Mouse (Mus musculus) C2C12 (cell line): ENCODE results near the gene Zfp715. TPM values are rescaled to one million over a fixed set of nuclear protein-coding genes. Genes with fewer than 3 reads are reported as not detected.
A peak's percentile ranks its signal among the peaks of the same experiment; 100 is the strongest.

Experiments
- H3K27me3 ChIP-seq: one replicate; pipeline ENCODE4 v1.6.1; 2011; ENCODE audit not compliant: control insufficient read depth, insufficient read depth, insufficient read length
- H3K36me3 ChIP-seq: one replicate; pipeline ENCODE4 v1.6.1; 2011; ENCODE audit not compliant: control insufficient read depth, insufficient read depth
- H3K4me3 ChIP-seq: one replicate; pipeline ENCODE4 v1.5.1; 2011; ENCODE audit warnings: mild to moderate bottlenecking, control low read depth; ENCODE audit not compliant: poor library complexity, insufficient read depth, severe bottlenecking
- H3K79me2 ChIP-seq: one replicate; pipeline ENCODE4 v1.6.1; 2011; ENCODE audit not compliant: control insufficient read depth, insufficient read depth
- H3K79me3 ChIP-seq: one replicate; pipeline ENCODE4 v1.6.1; 2011; ENCODE audit warnings: low read depth, control low read depth
- H3ac ChIP-seq: one replicate; pipeline ENCODE3; 2011; ENCODE audit warnings: low read depth; ENCODE audit not compliant: control insufficient read depth, insufficient read length
- CEBPB ChIP-seq: IDR thresholded peaks from one replicate; pipeline ENCODE4 v1.6.1; 2011; ENCODE audit warnings: low read depth, mild to moderate bottlenecking, control low read depth, moderate library complexity
- CTCF ChIP-seq: IDR thresholded peaks from one replicate; pipeline ENCODE4 v1.5.1; 2011; ENCODE audit not compliant: control insufficient read depth, insufficient read depth, insufficient read length
- FOSL1 ChIP-seq: IDR thresholded peaks from one replicate; pipeline ENCODE4 v1.8.0; 2011; ENCODE audit warnings: mild to moderate bottlenecking, low read length; ENCODE audit not compliant: poor library complexity, insufficient read depth, severe bottlenecking
- MAX ChIP-seq: IDR thresholded peaks from one replicate; pipeline ENCODE4 v1.6.1; 2011; ENCODE audit warnings: mild to moderate bottlenecking, control low read depth
- MYOD1 ChIP-seq: IDR thresholded peaks from one replicate; pipeline ENCODE4 v1.6.1; 2011; ENCODE audit warnings: low read depth; ENCODE audit not compliant: control insufficient read depth, insufficient read length
- MYOG ChIP-seq: IDR thresholded peaks from one replicate; pipeline ENCODE4 v1.6.1; 2011; ENCODE audit not compliant: control insufficient read depth, insufficient read length; ENCODE audit errors: extremely low read depth
- USF1 ChIP-seq: IDR thresholded peaks from one replicate; pipeline ENCODE4 v1.6.1; 2011; ENCODE audit warnings: low read depth, mild to moderate bottlenecking, control low read depth, moderate library complexity
- polyA plus RNA-seq: library from polyadenylated mRNA; unstranded; fragments of >200 nt; fragmentation: generic; extraction: Trizol; gene quantifications from one replicate; pipeline ENCODE4 v1.2.1, GENCODE M21; 2012; ENCODE audit warnings: missing spikeins

The Zfp715 gene
- polyA plus RNA-seq, 1 experiment, result 2.5 TPM

GRCm38 (mm10) chr7:43344491-43344890, 31.4 kb upstream of the Zfp715 start:
- Histone ChIP-seq H3ac (no peak overlapping the region), H3K36me3 (no peaks in the 10 kb centered on the region), H3K79me2 (no peaks in the 10 kb centered on the region), H3K27me3 (no peaks in the 10 kb centered on the region), H3K79me3 (no peaks in the 10 kb centered on the region), H3K4me3 (no peak overlapping the region)
- no peak for TF ChIP-seq CTCF
- TF ChIP-seq USF1, result no peak
- TF ChIP-seq MYOG, result no peak
- TF ChIP-seq CEBPB, result no peak
- no peak for TF ChIP-seq FOSL1
- TF ChIP-seq MYOD1, result no peak
- no peak for TF ChIP-seq MAX

DNA sequence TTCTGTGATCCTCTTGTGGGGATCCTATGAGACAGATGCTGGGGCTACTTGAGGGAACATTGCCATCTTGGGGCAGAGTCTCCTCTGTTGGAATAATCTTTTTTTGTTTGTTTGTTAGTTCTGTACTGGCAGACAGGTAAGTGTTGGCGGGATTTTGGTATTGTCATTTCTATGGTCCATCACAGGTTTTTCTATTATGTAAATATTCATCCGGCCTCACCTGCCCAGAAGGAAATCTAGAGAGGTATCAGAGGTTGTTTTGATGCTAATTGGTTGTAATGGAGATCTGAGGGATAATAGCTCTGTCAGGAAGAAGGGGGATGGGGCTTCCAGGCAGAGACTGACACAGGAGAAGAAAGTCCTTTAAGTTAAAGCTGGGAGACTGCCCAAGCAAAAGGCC, 30.9 kb upstream of the Zfp715 start:
- no peaks in the 10 kb centered on the region for H3K27me3 ChIP-seq
- H3ac ChIP-seq, result no peak overlapping the region
- H3K79me3 ChIP-seq, result no peaks in the 10 kb centered on the region
- no peak for TF ChIP-seq CTCF
- no peak for TF ChIP-seq MAX
- TF ChIP-seq CEBPB, result no peak
- no peak for TF ChIP-seq USF1
- TF ChIP-seq MYOD1, result no peak
- no peaks in the 10 kb centered on the region for H3K79me2 ChIP-seq
- H3K36me3 ChIP-seq, result no peaks in the 10 kb centered on the region
- no peak overlapping the region for H3K4me3 ChIP-seq

GRCm38 (mm10) chr7:43343191-43343590, 30.1 kb upstream of the Zfp715 start:
- H3K79me2 ChIP-seq, result no peaks in the 10 kb centered on the region
- no peak overlapping the region for H3K4me3 ChIP-seq
- H3K27me3 ChIP-seq, result no peaks in the 10 kb centered on the region
- peak; percentile 55 for TF ChIP-seq MYOD1
- no peak for TF ChIP-seq MYOG
- H3K79me3 ChIP-seq, result no peaks in the 10 kb centered on the region
- no peak overlapping the region for H3ac ChIP-seq
- H3K36me3 ChIP-seq, result no peaks in the 10 kb centered on the region

DNA sequence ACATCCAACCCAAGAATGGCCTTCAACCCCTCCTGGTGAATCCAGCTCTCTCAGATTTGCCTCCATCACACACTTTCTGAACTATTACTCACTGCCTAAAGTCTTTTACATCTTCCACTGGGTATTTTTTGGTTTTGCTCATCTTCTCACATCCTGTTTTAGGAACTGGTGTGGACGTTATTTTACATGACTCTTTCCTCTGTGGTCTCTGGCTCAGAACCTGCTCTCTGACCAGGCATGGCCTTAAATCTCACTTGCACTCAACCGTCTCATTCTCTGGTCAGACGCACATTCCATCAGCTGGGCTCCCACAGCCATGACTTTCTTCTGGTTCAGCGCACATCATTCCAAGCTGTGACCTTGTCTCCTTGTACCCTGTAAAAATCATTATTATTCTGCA, 27.7 kb upstream of the Zfp715 start:
- Histone ChIP-seq H3K4me3 (no peak overlapping the region), H3ac (no peak overlapping the region), H3K36me3 (no peaks in the 10 kb centered on the region), H3K79me2 (no peaks in the 10 kb centered on the region), H3K27me3 (no peaks in the 10 kb centered on the region), H3K79me3 (no peaks in the 10 kb centered on the region)
- no peak for TF ChIP-seq CTCF
- no peak for TF ChIP-seq MAX
- TF ChIP-seq USF1, result no peak

DNA sequence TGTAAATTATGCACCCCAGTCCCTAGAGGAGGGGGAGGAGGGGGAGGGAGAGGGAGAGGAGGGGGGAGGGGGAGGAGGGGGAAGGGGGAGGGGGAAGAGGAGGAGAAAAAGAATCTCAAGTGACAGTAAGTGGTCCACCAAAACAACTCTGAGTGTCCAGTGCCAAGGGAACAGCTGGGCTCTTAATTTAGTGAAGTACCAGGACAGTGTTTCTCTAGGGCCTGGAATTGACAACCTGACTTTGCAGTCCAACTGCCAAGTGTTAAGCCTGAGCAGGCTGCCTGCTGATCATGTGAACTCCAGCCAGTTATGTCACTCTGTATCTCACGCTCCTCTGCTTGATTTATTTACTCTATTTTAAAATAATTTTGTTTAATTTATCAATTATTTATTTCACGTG, 20.8 kb upstream of the Zfp715 start:
- no peak overlapping the region for H3K4me3 ChIP-seq
- H3K79me3 ChIP-seq, result no peaks in the 10 kb centered on the region
- H3K27me3 ChIP-seq, result no peaks in the 10 kb centered on the region
- no peaks in the 10 kb centered on the region for H3K79me2 ChIP-seq
- H3ac ChIP-seq, result no peak overlapping the region
- TF ChIP-seq MYOD1 (no peak), MAX (no peak), MYOG (no peak), USF1 (no peak), FOSL1 (no peak), CTCF (no peak), CEBPB (no peak)
- H3K36me3 ChIP-seq, result no peaks in the 10 kb centered on the region

DNA sequence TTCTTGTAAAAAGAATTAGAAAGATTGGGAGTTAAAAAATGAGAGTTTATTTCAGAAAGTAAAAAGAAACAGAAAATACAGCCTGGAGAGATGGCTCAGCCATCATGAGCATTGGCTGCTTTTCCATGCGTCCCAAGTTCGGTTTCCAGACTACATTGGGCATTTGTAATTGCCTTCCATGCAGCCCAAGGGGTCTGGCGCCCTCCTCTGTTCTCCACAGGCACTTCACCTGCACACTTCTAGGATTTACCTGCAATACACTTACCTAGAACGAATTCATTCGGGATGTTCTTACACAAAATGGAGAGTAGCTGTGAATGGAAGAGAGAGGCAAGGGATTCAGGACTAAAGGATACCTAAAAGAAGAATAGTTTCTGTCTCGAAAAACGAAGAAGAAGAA, 20.1 kb upstream of the Zfp715 start:
- Histone ChIP-seq H3K36me3 (no peaks in the 10 kb centered on the region), H3K4me3 (no peak overlapping the region), H3K79me2 (no peaks in the 10 kb centered on the region), H3ac (no peak overlapping the region), H3K27me3 (no peaks in the 10 kb centered on the region), H3K79me3 (no peaks in the 10 kb centered on the region)
- TF ChIP-seq FOSL1, result no peak
- no peak for TF ChIP-seq CTCF
- no peak for TF ChIP-seq CEBPB
- no peak for TF ChIP-seq MYOD1
- no peak for TF ChIP-seq MYOG
- no peak for TF ChIP-seq MAX
- no peak for TF ChIP-seq USF1
